Mouse (Mus musculus) midbrain, embryonic 11.5 days (tissue): ENCODE results near the gene Fzd10. TPM values are rescaled to one million over a fixed set of nuclear protein-coding genes. Genes with fewer than 3 reads are reported as not detected.

Experiments
- ATAC-seq: fragments of 200-750 bp; cut with Nextera tagmentation; 2 replicates; pipeline ENCODE4 v1.8.0; 2017; ENCODE audit warnings: moderate TSS enrichment, moderate library complexity; ENCODE audit not compliant: low FRiP score
- DNase-seq: peaks from one replicate; pipeline ENCODE4 v3.0.0; 2015; ENCODE audit warnings: low spot score; ENCODE audit errors: missing footprints
- H3K27ac ChIP-seq: fragments of 300-500 bp; sonication (generic); 2 replicates; pipeline ENCODE4 v1.5.1; 2014; ENCODE audit warnings: low read depth, low read length
- H3K27me3 ChIP-seq: fragments of 300-500 bp; sonication (generic); 2 replicates; pipeline ENCODE4 v1.6.1; 2014; ENCODE audit warnings: mild to moderate bottlenecking, low read length, moderate library complexity, mixed read lengths; ENCODE audit not compliant: control insufficient read depth, insufficient read depth
- H3K36me3 ChIP-seq: fragments of 300-500 bp; sonication (generic); 2 replicates; pipeline ENCODE4 v1.6.1; 2014; ENCODE audit warnings: mild to moderate bottlenecking, low read length, moderate library complexity, mixed read lengths; ENCODE audit not compliant: control insufficient read depth, insufficient read depth
- H3K4me1 ChIP-seq: fragments of 300-500 bp; sonication (generic); 2 replicates; pipeline ENCODE4 v1.6.1; 2014; ENCODE audit warnings: low read length; ENCODE audit not compliant: control insufficient read depth, insufficient read depth
- H3K4me2 ChIP-seq: fragments of 300-500 bp; sonication (generic); 2 replicates; pipeline ENCODE4 v1.6.1; 2014; ENCODE audit warnings: mild to moderate bottlenecking, moderate library complexity
- H3K4me3 ChIP-seq: fragments of 300-500 bp; sonication (generic); 2 replicates; pipeline ENCODE4 v1.5.1; 2014; ENCODE audit warnings: low read depth, low read length
- H3K9ac ChIP-seq: fragments of 300-500 bp; sonication (generic); 2 replicates; pipeline ENCODE4 v1.6.1; 2014; ENCODE audit warnings: low read length
- H3K9me3 ChIP-seq: fragments of 300-500 bp; sonication (generic); 2 replicates; pipeline ENCODE4 v1.6.1; 2016; ENCODE audit warnings: low read length; ENCODE audit not compliant: control insufficient read depth
- WGBS: fragments of 180-500 bp; shearing (Covaris S2); extraction: QIAGEN DNeasy Blood & Tissue Kit; methylation state at CpG from one replicate; pipeline ENCODE4 v1.1.7; 2014; 5-methylcytosine and 5-hydroxymethylcytosine counted together
- polyA plus RNA-seq: library from polyadenylated mRNA; unstranded; fragments of >200 nt; fragmentation: Nextera tagmentation; extraction: Ambion mirVana; gene quantifications from 2 replicates; pipeline ENCODE4 v1.2.1, GENCODE M21; 2014

Fzd10 gene
- polyA plus RNA-seq, 1 experiment from 2014 or later = 25.6 TPM

GRCm38 (mm10) chr5:128647221-128647730 lies 46.6 kb downstream of the Fzd10 start:
- WGBS = 89% methylated on average over 10 of the region's 10 CpGs
- Histone ChIP-seq H3K27ac (no peak overlapping the region), H3K4me2 (no peak overlapping the region), H3K4me1 (no peaks in the 10 kb centered on the region), H3K27me3 (no peaks in the 10 kb centered on the region), H3K9me3 (no peaks in the 10 kb centered on the region), H3K9ac (no peak overlapping the region), H3K36me3 (no peaks in the 10 kb centered on the region), H3K4me3 (no peak overlapping the region)
- ATAC-seq (no peak), DNase-seq (no peak)

DNA sequence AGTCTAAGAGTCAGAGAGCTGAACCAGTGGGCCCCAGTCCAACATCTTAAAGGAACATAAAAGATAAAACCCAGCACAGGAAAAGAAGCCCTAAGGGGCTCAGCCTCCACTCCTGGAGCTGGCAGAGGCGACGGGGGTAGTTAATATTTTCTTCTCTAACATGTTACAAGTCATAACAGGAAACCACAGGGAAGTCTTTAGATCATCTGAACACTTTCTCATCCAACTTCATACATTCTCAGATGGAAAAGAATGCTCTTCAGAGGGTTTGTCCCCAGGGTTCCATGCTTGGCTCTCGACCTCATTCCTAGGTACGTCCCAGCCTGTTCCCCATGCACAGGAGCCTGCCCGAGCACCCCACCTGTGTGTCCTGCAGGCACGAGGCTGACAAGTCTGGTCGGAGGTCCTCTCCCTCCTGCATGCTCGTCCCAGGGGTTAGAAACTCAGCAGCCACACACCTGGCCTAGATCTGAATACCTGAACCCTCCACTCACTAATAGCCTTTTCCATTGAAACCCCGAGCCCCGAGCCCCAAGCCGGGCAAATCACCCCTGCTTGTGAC lies 48.8 kb downstream of the Fzd10 start:
- no peak overlapping the region for H3K27ac ChIP-seq
- H3K4me3 ChIP-seq = no peak overlapping the region
- DNase-seq = no peak
- H3K4me2 ChIP-seq = no peak overlapping the region
- H3K4me1 ChIP-seq = peaks cover 3% of the 10 kb centered on the region; the same call in 1 of the 2 replicates
- no peaks in the 10 kb centered on the region for H3K27me3 ChIP-seq
- WGBS = 83% methylated on average over 11 of the region's 11 CpGs
- ATAC-seq = no peak
- no peak overlapping the region for H3K9ac ChIP-seq
- H3K36me3 ChIP-seq = no peaks in the 10 kb centered on the region
- H3K9me3 ChIP-seq = no peaks in the 10 kb centered on the region

Other genes with a start within 250 kb of the Fzd10 start
- gene Tmem132d, start 167.8 kb upstream of the Fzd10 start, polyA plus RNA-seq = 0.23 and 0.36 TPM in 2 replicates
- gene Piwil1, start 101.7 kb downstream of the Fzd10 start, polyA plus RNA-seq = 0.14 TPM in 1 of 2 replicates, not detected in the other